Mouse (Mus musculus) left cerebral cortex, adult 8-10 months (tissue): ENCODE results near the gene Ddit4. TPM values are rescaled to one million over a fixed set of nuclear protein-coding genes. Genes with fewer than 3 reads are reported as not detected.

Source experiments
- DNase-seq, 2 experiments: peaks; one replicate each; pipeline ENCODE4 v3.0.0; 2022; ENCODE audit warnings: low spot score in 2 of 2
- total RNA-seq, 4 experiments: library from RNA; stranded (reverse); gene quantifications; 2 replicates each; pipeline ENCODE4 v1.2.4; 2022

The Ddit4 gene
- total RNA-seq, 4 experiments from 2014 or later: 35.6 to 58.9 (median 44.0) TPM

DNA sequence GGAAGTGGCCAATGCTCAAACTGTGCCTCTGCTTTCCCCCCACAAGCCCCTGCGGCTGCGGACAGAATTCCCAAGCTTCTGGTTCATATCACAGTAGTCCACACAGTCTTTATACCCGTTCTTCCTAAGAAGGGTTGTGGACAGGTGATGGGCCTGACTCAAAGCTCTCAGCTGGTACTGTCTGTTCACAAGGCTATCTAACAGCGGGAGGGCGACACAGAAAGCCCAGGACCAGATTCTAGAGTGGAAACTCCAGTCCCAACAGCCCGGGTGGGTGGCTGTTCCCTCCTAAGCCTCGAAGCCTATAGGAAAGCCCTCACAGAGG lies 31.2 kb downstream of the Ddit4 start:
- no peak for DNase-seq

DNA sequence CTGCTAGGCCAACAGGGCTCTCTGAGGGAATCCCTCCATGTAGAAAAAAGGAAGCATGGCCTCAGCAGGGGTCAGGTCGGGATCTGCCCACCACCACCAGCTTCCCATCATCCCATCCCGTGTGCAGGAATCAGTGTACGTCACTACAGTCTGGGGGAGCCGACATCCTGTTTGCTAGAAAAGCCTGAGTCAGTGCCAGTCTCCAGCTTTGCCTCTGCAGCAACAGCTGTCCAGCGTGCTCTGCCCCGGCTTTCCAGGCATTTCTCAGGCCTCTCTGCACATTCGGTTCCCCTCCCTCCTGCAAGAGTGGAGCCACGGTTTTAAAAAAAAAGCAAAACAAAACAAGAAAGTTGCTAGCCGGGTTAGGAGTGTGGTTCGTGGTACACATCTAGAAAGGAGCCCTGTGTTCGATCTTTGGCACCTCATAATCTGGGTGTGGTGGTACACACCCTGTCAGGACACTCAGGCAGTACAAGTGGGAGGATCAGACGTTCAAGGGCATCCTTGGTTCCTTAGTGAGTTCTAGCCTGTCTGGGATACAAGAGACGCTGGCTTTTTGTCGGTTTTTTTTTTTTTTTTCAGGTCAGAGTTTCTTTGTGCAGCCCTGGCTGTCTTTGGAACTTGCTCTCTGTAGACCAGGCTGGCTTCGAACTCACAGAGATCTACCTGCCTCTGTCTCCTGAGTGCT lies 32.0 kb downstream of the Ddit4 start:
- no peak for DNase-seq

DNA sequence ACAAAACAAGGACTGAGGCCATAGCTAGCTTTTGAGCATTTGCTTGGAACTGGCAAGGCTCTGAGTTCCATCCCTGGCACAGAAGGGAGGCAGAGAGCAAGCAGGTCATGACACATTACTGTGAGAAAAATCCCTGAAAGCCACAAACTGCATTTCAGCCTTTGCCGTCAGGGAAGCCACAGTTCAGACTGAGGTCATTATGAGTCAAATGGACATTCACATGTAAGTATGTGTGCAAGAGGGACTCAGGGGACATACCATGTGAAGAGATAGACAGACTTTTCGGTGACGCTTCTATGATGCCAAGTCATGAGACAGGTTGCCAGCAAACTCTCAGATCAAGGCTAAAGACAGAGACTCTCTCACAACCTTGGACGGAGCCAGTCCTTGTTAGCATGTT lies 33.5 kb downstream of the Ddit4 start:
- DNase-seq: no peak

DNA sequence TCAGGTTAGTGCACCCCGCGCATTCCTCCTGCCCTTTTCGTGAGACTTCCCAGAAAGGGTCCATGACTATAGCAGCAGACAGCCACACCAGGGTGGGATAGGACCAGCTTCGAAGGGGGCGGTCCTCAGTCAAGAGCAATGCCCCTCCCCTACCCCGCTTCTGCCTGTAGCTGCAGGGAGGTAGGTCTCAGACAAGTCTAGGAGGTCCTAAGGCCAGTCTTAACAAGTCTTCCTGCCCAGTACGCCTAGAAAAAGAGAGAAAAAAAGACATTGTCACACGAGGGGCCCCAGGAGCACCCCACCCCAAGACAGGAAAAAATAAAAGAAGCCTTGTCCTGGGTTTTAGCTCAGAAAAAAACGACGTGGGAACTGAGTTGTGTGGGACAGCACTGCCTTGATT lies 35.0 kb downstream of the Ddit4 start:
- no peak for DNase-seq

DNA sequence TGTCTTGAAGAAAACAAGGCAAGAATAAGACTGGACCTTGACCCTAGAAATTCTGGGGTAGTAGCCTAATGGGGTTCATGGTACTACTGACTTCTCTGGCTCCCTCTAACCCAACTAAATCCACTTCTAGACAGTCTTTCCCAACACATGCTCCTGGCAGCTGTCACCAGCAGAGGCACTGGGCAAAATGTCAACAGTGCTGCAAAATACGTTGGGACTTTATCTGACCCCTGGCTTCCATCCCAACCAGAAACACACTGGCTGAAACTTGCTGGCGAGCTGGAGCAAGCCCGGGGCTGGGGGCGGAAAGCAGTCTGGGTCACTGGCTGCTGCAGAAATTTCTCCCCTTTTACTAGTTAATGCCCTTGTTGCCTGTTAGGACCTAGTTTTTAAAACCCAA lies 35.5 kb downstream of the Ddit4 start:
- no peak for DNase-seq

DNA sequence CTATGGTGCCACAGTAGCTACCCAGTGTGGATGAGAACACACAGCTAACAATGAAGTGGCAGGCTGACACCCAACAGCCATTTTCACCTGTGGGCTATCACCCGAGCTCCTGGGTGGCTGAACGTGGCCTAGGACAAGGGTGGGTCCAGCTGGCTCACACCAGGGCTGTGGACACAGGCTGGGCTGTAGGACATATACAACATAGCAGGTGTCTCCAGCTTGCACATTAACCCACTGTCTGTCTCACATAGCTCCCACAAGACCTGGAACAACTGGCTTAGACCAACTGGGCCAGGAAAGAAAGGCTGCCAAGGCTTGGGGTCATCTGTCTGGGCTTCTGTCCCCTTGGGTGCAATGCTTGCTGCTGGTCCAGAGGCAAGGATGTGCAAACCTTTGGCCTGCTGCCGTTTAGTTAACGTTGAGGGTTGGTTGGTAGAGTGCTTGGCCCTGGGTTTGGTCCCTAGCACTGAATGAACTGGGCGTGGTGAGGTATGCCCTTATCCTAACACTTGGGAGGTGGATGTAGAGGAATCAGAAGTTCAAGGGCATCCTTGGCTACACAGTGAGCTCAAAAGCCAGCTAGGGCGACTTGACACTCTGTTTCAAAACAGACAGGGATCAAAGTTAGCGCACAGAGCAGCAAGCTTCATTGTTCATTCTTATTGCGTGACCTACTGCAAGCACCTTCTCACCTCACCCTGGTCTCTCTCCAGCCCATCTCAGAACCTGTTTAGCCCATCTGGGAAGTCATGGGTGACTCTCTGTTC lies 36.3 kb downstream of the Ddit4 start:
- no peak for DNase-seq

DNA sequence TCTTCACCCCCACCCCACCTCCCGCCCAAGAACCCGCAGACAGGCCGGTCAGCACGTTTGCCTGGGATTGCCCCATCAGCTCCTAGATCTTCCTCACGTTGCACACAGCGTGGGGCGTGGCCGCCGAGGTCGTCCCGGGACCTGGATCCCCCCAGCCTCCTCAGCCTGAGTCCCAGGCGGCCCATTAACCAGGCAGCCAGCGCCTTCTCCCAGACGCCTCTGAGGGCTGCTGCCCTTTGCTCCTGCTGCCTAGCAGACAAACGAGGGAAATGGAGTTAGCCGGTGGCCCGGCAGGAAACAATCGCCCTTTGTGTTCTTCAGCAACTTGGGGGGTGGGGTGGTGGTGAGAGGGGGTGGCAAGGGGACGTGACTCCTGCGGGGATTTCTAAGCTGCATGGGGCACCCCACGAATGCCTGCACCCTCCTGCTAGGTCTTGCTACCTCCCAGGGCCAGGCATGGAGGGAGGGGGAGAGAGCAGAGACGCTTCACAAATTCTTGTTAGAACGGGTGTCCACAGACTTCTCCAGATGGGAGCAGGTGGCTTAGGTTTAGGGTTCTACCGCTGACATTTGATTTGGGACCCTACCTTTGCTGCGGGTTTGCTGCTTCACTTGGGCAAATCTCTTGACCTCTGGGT lies 40.0 kb downstream of the Ddit4 start:
- no peak for DNase-seq

DNA sequence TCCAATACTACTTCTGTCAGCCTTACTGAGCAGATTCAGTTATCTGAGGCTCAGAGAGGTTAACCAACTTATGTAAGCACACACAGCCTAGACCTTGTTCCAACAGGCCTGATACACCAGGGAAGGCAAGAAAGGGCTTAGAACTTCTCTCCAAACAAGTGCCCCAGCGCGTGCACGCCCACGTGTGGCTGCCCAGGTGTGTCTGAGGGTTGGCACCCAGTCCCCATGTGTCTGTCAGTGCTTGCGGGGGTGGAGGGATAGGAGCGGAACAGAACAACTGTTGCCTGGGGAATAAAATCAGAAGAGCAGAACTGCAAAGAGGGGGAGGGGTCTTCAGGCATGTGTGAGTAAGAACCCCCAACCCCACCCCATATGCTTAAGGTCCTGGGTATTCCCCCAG lies 40.5 kb downstream of the Ddit4 start:
- DNase-seq: peak in 1 of 2 experiments; percentile 25

DNA sequence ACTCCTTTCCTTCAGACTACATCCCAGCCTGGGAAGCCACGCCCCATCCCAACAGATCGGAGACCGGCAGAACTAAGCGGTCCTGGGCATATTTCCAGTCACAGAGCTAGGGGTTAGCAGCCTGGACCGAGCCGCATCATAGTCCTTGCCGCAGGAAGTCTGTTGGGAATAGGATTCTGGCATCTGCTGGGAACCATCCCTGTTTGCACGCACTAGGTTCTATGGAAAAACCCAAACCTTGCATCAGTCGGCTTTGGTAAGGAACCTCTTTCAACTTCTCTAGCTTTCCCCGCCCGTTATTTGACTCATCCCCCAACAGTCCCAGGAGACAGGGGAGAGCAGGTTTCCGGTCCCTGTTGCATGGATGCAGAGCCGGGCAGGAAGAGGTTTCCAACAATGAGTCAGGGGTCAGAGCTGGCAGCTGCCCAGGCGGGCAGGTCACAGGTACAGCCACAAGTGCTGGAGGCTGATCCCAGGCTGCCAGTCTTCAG lies 42.2 kb downstream of the Ddit4 start:
- no peak for DNase-seq

DNA sequence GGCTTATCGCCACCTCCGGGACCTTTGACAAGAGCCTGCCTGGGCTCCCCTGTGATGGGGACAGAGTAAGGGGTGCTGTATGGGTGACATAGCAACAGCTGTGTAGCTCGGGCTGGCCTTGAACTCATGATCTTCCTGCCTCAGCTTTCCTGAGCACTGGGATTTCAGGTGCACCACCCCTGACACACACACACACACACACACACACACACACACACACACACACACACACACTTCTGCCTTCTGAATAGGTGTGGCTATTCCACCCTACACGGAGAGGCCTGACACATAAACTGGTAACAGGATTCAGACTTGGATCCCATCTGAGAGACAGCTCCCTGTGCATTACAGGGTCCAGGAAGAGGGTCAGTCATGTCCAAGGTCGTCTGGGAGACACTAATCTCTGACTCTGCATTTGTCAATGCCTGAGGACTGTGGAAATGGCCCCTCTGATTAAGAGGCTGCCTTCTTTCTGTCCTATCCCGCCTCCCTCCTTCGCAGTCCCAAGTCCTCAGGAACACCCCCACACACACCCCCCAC lies 42.8 kb downstream of the Ddit4 start:
- no peak for DNase-seq

DNA sequence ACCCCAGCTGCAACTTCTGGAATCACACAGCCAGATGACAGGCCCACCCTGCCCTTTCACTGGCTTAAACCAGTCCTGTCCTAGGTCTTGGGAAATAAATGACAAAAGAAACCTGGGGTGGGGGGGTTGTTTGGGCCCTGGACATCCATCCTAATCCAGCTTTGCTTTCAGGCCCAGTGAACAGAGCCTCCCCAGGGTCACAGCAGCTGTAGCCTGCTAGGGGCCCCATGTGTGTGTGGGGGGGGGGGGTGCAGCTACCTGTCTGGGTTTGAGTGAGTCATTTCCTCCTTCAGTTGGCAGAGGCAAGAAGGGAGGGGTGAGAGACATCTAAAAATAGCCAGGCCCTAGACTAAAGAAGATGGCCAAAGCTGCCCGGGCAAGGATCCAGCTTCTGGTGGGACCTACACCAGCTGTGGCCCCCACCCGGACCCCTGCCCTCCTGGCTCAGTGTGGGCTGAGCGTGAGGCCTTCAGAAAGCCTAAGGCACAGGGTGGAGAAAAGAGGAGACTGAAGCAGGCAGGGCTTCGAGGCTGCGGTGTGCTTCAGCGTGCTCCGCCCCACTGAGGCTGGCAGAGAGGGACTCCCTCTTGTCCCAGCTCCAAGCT lies 43.8 kb downstream of the Ddit4 start:
- peak in 1 of 2 experiments; percentile 39 for DNase-seq

DNA sequence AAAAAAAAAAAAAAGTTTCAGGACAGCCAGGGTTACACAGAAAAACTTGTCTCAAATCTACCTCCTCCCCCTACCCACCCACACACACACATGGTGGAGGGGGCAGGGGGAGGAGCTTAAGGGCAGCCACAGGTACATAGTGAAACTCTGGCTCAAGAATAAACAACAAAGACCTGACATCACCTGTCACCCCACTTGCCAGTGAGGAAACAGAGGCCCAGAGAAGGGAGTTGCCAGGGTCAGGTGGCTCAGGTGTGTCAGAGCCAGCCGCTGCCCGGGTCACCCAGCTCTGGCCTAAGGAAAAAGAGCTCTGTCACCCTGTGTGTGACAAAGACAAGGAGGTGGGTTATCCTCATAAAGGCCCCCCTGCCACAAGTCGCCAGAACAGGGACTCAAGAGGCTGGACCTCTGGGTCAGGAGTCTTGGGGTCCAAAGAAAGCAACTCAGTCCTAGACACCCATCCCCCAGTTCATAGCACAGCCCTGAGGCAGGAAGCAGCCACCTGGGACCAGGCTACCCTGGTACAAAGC lies 44.5 kb downstream of the Ddit4 start:
- no peak for DNase-seq

DNA sequence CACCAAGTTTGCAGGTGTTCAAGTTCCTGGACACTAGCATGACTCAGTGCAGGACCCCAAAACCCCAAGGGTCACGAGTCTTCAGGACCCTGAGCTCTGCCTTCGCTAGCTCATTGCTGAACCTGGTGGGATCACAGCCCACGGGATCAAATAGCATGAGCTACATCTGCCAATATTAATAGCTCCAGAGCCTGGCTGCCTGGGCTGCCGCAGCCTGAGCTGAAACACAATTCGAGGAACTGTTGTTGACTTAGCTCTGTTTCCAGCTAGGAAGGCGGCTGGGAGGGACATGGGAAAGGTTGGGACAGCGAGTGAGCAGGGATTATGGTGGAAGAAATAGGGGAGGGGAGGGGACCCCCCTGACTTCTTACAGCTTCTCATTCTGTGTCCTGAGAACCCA lies 48.5 kb downstream of the Ddit4 start:
- DNase-seq: no peak

DNA sequence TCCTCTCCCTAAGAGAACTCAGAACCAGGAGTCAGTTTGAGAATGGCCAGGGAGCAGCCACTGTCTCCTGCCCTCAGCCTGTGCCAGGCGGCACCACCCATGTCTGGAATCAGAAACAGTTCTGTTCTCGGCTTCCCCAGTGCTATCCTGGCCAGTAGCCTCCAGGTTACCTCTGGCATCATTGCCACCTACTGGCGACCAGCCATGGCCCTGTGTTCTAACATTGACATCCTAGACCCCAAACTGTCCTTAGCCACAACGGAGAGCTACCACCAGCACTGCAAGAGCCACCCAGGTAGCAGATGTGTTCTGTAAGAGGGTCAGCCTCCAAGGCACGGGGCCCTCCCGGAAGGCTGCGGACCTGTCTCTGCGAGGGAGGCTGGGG lies 49.0 kb downstream of the Ddit4 start:
- DNase-seq: no peak

DNA sequence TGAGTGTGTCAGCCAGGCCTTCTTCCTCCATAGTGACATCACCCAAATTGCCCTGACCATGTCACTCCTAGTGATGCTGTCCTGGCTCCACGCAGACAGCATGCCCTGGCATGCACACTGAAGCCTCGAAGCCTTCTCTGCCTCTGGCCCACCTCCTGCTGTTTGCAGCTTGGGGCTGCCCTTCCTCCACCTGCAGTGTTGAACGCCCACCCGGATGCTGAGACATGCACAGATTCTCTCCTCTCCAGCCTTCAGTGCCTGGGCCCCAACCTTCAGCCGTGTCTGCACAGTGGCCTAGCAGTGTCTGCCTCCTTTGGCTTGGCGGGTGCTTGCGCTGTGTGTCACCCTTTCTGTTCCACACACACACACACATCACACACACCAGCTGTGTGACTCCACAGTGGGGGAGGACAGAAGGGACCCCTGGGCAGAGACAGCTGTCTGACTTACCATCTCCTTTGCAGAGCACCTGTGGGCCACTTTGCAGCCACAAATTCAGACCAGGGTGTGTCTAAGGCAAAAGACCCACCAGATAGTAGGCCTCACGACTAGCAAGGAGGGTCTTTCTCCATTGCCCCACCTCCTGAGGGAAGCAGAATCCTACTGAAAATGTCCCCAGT lies 49.5 kb downstream of the Ddit4 start:
- no peak for DNase-seq

DNA sequence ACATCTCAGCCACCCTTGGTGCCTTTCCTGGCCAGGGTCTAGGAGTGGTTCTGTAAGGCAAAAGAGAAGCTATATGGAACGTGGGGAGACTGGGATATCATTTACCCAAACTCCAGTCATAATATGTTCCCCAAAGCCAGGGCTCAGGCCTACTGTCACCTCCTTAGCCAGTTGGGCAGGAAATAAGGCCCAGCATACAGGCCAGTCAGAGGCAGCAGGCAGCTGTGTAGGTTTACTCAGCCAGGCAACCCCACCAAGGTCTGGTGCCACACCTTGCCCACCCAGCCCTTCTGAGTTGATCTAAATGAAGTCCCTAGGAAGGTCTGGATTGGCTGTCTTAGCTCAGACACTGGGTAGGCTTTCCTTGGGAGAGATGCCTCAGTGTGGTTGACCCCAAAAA lies 50.2 kb downstream of the Ddit4 start:
- no peak for DNase-seq

DNA sequence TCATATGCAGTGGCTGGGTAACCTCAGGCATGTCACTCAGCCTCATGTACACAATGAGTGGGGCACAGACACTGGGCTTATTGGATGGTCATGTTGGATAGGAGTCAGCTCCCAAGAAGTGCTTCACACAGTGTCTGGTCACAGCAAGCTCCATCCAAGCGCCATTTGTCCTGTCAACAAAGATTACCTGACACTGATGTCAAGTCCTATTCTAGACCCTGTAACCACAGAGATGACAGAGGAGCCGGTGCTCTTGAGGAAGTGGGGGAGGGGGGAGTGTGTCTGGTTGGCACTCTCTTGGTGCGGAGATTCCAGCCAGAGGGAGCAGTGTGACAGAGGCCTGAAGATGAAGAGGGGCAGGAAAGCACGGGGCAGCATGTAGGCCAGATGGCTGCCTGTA lies 50.7 kb downstream of the Ddit4 start:
- no peak for DNase-seq

DNA sequence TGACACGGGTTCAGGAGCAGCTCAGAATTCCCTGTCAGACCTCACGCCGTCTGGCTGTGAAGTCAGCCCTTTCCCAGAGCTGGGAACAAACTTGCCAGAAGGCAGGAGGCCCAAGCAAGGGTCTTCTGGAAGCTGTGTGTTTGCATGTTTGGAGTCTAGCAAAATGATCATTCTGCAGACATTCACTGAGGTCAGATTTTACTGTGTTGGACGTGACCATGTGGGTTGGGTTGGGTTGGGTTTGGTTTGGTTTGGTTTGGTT lies 51.5 kb downstream of the Ddit4 start:
- DNase-seq: no peak
